Mouse (Mus musculus): ENCODE data around the gene Gm26992. TPM values are rescaled to one million over a fixed set of nuclear protein-coding genes. Genes with fewer than 3 reads are reported as not detected.
A peak's percentile ranks its signal among the peaks of the same experiment; 100 is the strongest.

Gene Gm26992
- total RNA-seq, 2 experiments from 2014 or later = not detected

DNA sequence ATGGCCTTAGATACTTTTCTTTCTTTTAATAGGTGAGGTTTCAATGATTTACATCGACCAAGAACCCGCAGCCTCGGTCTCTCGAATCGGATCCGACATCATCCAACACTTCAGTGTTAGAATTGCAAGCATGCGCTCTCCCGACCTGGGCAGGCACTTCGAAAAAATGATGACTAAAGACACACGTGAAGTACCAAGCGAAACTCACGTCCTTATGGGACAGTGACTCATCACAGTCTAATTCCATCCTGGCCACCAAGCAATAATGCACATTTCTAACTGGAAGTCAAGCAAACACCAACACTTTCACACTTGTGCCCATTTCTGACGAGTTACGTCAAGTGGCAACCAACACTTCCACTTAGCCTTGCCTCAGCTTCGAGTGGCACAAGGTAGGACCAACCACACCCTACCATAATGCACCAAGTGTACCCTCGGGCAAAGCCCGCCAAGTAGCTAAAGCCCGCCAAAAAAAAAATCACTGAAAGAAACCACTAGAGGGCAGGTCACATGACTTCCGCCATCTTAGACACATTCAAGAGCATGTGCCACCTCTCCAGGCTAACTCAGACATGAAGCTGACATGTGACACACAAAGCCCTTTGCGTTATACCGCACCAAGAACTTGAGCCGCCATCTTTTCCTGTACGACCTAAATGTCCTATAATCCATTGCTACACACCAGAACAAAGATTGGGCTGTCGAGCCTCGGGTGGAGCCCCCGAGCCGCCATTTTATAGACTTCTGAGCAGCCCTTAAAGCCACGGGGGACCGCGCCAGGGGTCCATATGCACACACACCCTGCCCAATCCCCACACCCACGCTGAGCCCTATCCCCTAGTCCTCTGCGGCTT is 59.7 kb downstream of the Gm26992 start:
- no peak for ATAC-seq (replicated peaks; ENCODE audit: poor library complexity, severe bottlenecking)

DNA sequence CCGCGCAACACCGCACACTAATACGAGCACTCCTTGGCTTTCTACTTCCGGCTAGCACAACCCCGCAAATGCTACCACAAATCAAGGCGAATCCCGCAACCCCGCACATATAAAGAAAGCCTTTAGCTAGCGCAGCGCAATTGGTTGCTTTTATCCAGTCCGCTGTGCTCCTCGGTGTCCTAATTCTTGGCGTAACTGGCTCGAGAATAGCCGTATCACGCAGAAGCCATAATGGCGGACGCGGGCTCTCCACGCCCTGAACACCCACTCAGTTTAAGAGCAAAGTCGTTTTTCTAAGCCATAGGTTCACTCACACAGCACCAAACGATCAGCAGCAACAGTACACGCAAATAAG is 60.3 kb downstream of the Gm26992 start:
- no peak for ATAC-seq (replicated peaks; ENCODE audit: poor library complexity, severe bottlenecking)

DNA sequence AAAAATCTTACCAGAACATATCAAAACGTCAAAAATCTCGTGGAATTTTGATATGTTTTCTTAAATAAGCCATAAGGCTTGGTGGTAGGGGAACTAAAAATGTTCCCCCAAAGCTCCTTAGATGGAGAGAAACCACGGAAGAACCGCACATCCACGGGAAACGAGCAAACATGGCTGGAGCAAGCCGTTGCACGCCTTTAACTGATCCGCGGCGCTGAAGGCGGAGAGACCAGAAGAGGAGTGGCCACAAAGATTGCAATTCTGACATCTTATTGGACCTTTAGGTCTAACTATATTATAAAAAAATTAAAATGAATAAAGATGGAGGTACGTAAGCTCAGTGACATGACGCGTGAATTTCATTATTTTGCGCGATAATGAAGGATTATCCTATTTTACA is 61.2 kb downstream of the Gm26992 start:
- ATAC-seq (replicated peaks; ENCODE audit: poor library complexity, severe bottlenecking) = no peak

DNA sequence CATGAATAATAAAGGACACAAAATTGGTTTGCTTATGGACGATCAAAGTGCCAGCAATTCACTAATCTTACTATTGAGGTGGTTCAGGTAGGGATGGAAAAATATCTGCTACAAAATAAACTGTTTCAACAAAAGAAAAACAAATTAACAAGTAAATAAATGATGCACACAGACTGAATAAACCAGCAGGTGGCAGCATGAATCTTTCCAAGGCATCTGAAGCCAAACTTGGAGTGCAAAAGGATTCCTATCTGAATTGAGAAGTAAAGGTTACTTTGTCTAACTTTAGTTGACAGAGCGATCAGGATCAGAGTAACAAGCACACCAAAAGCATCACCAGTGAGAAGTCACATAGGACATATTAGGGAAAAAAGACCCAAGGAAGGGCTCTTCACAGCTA is 62.2 kb downstream of the Gm26992 start:
- ATAC-seq (replicated peaks; ENCODE audit: poor library complexity, severe bottlenecking) = 0 out of 2 replicates have a peak, but pooled peaks have one; percentile 35

DNA sequence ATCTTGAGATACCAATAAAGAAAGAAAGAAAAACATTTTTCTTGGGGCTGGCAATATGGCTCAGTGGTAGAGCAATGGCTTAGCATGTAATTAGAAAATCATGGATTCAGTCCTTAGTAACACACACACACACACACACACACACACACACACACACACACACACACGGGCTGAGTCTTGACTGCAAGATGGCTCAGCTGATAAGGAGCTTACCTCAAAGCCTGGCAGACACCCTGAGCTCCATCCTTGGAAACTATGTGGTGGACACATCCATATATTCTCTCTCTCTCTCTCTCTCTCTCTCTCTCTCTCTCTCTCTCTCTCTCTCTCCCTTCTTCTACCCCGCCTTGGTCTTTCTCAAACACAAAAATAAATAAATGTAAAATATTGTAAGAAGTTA is 69.0 kb downstream of the Gm26992 start:
- ATAC-seq (replicated peaks; ENCODE audit: poor library complexity, severe bottlenecking) = no peak

DNA sequence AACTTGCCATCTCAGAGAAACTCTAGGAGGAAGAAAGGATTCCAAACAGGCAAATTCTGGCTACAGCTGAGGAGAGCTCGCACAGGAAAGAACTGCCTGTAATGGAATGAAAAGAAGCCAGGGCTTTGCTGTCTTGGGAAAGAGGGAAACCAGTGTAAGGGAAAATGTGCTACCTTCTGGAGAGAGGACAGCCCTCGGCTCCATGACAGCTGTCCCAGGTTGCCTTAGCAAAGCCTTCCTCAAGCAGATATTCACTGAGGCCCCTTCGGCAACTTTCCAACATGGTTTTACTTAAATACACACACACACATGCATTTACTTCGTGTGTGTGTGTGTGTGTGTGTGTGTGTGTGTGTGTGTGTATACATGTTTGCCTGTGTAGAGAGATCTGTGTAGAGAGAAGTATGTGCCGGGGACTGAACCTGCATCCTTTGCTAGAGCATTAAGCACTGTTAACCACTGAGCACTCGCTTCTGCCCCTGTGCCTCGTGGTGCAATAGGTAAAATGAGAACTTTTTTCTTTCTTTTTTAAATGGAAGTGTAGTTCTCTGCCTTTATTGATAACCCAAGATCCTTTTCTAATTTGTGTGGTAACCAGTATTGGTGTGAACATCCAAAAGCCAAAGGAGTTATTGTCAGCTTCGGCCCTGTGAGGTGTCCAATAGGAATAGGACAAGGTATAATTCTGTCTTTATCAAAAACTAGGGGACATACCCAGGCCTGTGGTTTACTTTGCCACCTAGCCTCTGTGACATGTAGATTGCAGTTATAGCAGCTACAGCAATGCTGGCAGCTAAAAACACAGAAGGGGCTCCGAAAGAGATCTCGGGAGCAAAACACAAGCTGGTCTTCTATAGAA is 70.8 kb downstream of the Gm26992 start:
- ATAC-seq (replicated peaks; ENCODE audit: poor library complexity, severe bottlenecking) = peak; percentile 6; the same call in 1 of the 2 replicates

DNA sequence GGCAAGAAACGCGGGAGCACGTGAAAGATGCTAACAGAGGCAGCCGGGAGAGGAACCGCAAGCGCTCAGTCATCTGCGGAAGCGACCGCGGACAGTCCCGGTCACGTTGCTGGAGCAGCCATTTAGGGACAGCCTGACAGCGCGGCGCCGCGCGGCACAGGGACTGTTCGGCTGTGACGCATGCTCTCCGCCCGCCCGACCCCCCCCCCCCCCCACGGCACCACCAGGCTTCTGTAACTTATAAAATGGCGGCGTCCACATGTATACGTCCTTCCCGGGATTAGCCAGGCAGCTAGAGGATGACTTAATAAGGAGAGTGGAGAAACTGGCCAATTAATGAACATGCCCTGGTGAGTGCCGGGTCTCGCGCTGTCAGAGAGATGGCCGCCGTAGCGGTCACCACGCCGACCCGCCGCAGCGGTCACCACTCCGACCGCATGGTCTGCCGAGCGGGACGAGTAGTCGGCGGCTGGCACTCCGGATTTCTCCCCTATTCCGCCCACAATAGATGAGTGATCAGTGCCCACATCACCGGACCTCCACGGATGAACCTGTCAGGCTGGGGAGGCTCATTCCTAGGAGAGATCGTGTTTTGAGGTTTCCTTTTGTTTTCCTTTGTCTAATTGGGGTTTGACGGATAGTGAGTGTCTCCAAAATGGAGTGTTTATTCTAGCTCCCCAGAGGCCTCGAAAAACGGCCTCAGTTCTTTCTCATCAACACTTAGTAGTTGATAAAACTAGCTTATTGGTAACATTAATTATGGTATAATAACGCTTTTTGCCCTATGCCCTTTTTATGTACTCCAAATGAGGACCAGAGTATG is 71.8 kb downstream of the Gm26992 start:
- peak; percentile 94 for ATAC-seq (replicated peaks; ENCODE audit: poor library complexity, severe bottlenecking)

DNA sequence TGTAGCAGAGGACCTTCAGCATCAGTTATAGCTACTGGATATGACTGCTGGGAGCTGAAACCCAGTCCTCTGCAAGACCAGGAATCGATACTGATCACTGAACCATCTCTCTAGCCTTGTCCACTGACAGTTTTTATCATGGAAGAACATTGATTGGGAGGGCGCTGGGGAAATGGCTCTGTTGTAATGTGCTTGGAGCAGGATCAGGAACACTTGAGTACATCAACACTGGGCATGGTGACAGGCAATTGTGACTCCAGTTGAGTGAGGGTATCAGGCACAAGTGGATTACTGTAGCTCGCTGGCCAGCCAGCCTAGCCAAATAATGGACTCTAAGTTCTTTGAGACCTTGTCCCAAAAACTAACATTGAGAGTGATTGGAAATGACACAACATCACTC is 77.6 kb downstream of the Gm26992 start:
- no peak for ATAC-seq (replicated peaks; ENCODE audit: poor library complexity, severe bottlenecking)

DNA sequence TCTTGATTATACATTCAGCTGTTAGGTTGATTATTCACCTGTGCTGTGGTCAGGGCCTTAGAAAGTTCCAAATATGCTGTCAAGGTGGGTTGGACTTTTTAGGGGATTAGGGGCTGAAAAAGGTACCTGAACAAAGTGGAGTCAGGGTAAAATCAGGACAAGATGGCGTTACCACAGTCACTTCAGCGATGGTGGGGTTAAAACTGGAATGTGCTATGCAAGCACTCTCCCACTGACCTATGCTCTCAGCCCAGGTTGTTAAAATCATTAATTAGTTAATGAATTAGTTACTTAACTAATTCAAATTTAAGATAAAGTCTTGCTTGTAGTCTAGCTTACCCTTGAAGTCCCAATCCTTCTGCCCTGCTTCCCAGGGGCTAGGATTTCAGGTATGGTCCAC is 78.3 kb downstream of the Gm26992 start:
- no peak for ATAC-seq (replicated peaks; ENCODE audit: poor library complexity, severe bottlenecking)

DNA sequence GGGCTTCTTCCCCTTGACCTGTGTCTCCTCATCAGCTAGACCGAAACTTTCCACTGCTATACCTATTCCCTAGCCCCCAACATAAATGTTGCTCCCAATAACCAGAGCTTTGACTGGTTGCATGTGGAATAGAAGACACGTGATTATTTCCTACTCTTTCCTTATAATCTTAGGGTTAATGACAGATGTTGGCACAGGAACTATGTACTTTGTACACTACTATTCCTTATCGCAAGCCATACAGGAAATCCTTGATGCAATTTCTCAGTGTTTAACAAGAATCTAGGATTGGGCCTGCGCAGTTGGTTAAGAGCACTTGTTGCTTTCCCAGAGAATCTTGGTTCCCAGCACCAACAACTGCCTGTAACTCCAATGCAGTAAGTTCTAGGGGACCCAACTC is 86.4 kb downstream of the Gm26992 start:
- ATAC-seq (replicated peaks; ENCODE audit: poor library complexity, severe bottlenecking) = no peak

DNA sequence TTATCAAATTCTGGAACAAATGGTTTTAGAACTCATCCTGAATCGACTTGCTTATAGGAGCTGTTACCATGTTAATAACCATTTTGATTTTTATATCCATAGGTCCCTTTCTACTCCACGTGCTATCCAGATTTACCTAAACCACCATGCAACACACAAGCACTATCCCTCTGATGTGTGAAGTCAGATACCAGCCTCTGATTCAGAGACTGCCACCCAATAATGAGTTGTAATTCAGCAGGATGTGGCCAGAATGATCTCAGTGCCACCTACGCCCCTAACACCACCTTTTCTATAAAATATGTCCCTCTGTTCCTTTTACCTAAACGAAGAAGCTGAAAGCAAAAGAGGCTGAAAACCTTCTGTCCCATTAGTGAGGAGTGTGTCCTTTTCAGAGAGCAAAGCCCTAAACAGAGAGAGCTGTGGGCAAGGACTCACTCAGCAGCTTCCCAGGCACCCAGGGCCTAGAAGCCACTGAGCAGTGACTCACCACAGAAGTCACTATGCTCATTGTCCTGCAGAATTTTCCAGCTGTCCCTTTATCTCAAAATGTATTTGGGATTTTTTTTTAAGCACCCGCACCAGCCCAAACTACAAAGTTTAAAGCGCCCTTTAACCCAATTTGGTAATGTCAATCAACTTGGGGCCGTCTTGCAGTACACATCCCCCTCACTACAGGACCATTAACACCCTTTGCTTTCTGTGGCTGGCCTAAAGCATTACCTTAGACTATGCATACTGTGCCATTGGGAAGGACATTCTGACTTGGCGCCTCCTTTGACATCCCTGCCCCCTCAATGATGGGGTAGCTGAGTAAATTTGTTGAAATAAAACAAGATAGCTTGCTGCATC is 87.6 kb downstream of the Gm26992 start:
- ATAC-seq (replicated peaks; ENCODE audit: poor library complexity, severe bottlenecking) = no peak

DNA sequence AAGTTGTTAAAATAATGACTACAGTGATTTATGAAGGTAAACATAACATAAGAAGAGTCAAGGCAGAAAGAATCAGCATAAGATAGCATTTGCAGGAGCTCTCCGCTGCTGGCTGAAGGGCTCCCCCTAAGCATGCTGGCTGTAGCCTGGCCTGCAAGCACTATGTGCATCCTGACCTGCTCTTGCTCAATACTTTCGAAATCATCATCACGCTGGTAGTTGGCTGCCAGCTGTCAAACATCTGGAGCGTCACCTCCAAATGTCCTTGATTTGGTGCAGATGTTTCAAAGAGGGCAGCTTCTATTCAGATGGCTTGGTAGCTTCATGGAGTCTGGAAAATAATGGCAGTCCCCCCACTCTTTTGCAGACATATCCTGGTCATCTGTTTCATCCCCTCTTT is 93.0 kb downstream of the Gm26992 start:
- ATAC-seq (replicated peaks; ENCODE audit: poor library complexity, severe bottlenecking) = peak; percentile 84

DNA sequence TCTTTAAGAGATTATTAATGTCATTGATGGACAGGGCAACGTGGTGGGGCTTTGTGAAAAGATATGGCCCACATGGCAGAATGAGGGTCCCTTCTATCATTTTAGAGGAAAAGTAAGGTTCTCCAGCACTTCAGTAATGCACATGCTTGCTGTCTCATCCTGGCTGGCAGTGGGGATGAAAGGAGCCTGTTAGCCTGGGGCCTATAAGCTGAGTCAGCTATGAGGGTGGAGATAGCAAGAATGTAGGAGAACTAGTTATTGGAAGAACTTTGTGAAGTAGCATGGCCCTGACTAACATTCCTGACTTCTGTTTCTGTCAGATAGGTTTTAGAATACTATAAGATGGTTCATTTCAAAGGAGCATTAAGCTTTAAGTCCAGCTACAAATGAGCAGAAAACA is 93.5 kb downstream of the Gm26992 start:
- ATAC-seq (replicated peaks; ENCODE audit: poor library complexity, severe bottlenecking) = no peak

DNA sequence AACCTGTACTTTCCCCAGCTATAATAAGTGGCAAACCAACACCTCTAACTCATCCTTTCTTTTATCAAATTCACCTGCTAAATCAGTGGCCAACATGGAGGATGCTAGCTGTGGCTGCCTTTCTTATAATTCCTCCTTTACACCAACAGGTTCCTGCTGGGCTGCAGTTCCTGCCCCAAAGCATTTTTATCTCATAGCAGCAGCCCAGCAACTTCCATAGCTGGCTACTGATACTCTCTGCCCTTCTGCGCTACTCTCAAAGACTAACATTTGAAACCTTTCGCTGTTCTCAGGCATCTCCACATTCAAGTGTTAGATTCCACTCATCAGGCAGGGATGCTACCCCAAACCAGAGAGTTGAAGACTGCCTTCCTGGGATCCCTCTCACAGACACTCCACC is 97.0 kb downstream of the Gm26992 start:
- no peak for ATAC-seq (replicated peaks; ENCODE audit: poor library complexity, severe bottlenecking)

DNA sequence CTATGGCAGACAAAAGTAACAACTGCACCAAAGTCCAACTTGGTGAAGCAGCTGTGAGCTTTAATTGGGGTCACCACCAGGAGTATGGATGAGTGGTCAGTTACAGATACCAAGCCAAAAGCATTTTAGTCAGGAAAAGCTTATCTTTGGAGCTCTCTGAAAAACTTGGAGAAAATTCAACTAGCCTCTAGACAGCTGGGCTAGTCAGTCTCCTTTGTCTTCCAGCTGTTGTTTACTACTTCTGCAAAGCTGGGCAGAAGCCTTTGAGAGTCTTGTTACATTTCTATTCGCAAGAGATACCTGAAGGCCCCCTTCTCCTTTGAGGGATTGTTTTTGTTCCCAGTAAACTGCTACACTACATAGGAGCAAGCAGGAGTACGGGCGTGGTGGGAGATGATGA is 97.7 kb downstream of the Gm26992 start:
- ATAC-seq (replicated peaks; ENCODE audit: poor library complexity, severe bottlenecking) = no peak

DNA sequence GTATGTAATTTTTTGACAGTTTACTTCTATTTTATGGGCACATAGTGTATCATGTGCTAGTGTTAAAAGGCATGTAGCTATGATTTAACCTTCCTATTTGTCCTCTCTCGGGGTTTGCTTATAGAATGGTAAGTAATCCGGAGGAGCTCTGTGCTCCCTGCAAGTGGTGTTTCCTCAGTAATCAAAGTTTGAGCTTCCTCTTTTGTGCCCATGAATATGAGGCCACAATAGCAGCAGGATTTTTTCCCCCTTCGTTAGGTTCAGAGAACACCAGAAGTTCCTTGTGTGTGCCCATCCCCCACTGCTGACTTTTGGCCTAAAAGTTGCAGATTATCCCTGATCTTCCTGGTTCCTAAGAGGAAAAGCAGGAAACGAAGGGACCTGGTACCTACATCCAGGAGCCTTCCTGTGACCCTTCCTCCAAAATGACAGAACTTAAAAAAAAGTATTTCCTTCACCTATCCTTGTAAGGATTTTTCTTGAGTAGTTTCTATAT is 99.5 kb downstream of the Gm26992 start:
- ATAC-seq (replicated peaks; ENCODE audit: poor library complexity, severe bottlenecking) = peak; percentile 79

DNA sequence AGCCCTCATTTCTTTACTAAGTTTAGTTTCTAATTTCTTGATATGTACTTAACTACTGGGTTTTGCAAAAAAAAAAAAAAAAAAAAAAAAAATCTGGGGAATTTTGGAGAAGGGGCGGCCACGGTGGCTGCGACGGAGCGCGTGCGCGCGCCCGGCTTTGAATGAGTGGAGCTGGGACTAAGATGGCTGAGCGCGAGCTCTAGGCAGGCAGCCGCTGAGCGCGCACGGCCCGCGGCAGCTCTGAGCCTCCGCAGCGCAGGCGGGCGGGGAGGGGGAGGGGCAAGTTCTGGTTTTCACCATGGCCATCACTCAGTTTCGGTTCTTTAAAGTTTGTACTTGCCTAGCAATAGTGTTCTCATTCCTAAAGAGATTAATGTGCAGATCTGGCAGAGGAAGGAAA is 107.4 kb downstream of the Gm26992 start:
- ATAC-seq (replicated peaks; ENCODE audit: poor library complexity, severe bottlenecking) = peak; percentile 96
